ENCODE assay signal across 8 mouse cellular contexts in genomic region chr16:37684259-37684633, GRCm38 (mm10). TPM values are rescaled to one million over a fixed set of nuclear protein-coding genes. Genes with fewer than 3 reads are reported as not detected.
DNase-seq lines count a peak whose midpoint lies in the region; ATAC-seq and TF ChIP-seq lines count a peak whose summit lies in the region.

No protein-coding gene starts in this region.

- 8% methylated on average over 8 of the region's 8 CpGs for WGBS in embryonic facial prominence, embryonic 15.5 days
- WGBS in hindbrain, embryonic 15.5 days: 20% methylated on average over 8 of the region's 8 CpGs
- 8% methylated on average over 8 of the region's 8 CpGs for WGBS in lung, adult 2 months
- 8% methylated on average over 8 of the region's 8 CpGs for WGBS in stomach, embryonic 14.5 days

- peak overlapping the region; percentile 60 for H3K4me3 ChIP-seq in layer of hippocampus, adult 2 months
- H3K4me3 ChIP-seq in embryonic facial prominence, embryonic 15.5 days (replicated peaks): peak overlapping the region; percentile 50
- H3K4me3 ChIP-seq in hindbrain, embryonic 15.5 days: peak overlapping the region; percentile 43
- H3K4me3 ChIP-seq in lung, adult 2 months (replicated peaks; ENCODE audit: extremely low read depth, low read depth, low read length): peak overlapping the region; percentile 76
- H3K4me3 ChIP-seq in stomach, embryonic 14.5 days (ENCODE audit: low read depth, low read length): peak overlapping the region; percentile 33; the same call in 1 of the 2 replicates

- H3K9ac ChIP-seq in embryonic facial prominence, embryonic 15.5 days: peak overlapping the region; percentile 45; the same call in 1 of the 2 replicates
- H3K9ac ChIP-seq in hindbrain, embryonic 15.5 days: peak overlapping the region; percentile 47
- peak overlapping the region; percentile 49 for H3K9ac ChIP-seq in stomach, embryonic 14.5 days (replicated peaks; ENCODE audit: low read depth, low read length)

- peak overlapping the region; percentile 98 for H3K27ac ChIP-seq in layer of hippocampus, adult 2 months
- H3K27ac ChIP-seq in embryonic facial prominence, embryonic 15.5 days (replicated peaks): peak overlapping the region; percentile 71
- peak overlapping the region; percentile 90 for H3K27ac ChIP-seq in hindbrain, embryonic 15.5 days (replicated peaks)
- peak overlapping the region; percentile 44; the same call in 1 of the 2 replicates for H3K27ac ChIP-seq in stomach, embryonic 14.5 days (ENCODE audit: low read length)

- no peaks in the 10 kb centered on the region for H3K9me3 ChIP-seq in embryonic facial prominence, embryonic 15.5 days (replicated peaks)
- H3K9me3 ChIP-seq in hindbrain, embryonic 15.5 days: no peaks in the 10 kb centered on the region
- no peaks in the 10 kb centered on the region for H3K9me3 ChIP-seq in stomach, embryonic 14.5 days (ENCODE audit: control insufficient read depth, low read depth, low read length)

- no peaks in the 10 kb centered on the region for H3K27me3 ChIP-seq in embryonic facial prominence, embryonic 15.5 days
- no peaks in the 10 kb centered on the region for H3K27me3 ChIP-seq in hindbrain, embryonic 15.5 days
- no peaks in the 10 kb centered on the region for H3K27me3 ChIP-seq in stomach, embryonic 14.5 days (ENCODE audit: control insufficient read depth, insufficient read depth, low read length)

- H3K36me3 ChIP-seq in embryonic facial prominence, embryonic 15.5 days: no peaks in the 10 kb centered on the region
- H3K36me3 ChIP-seq in hindbrain, embryonic 15.5 days: no peaks in the 10 kb centered on the region
- H3K36me3 ChIP-seq in stomach, embryonic 14.5 days (ENCODE audit: control insufficient read depth, insufficient read depth, low read length): no peaks in the 10 kb centered on the region

- no peak for TF ChIP-seq CTCF in layer of hippocampus, adult 2 months (conservative IDR thresholded peaks at IDR 0.05)
- TF ChIP-seq CTCF in lung, adult 2 months (IDR thresholded peaks at IDR 0.05; ENCODE audit: insufficient read depth, low read length): no peak

- peak overlapping the region; percentile 63 for H3K4me2 ChIP-seq in embryonic facial prominence, embryonic 15.5 days (replicated peaks)
- H3K4me2 ChIP-seq in hindbrain, embryonic 15.5 days: peak overlapping the region; percentile 65
- peak overlapping the region; percentile 60 for H3K4me2 ChIP-seq in stomach, embryonic 14.5 days (replicated peaks; ENCODE audit: low read depth, low read length)

- ATAC-seq in embryonic facial prominence, embryonic 15.5 days (ENCODE audit: insufficient number of reproducible peaks, low FRiP score, low TSS enrichment, low read depth): no peak
- ATAC-seq in hindbrain, embryonic 15.5 days (ENCODE audit: low FRiP score, low read depth): no peak
- ATAC-seq in stomach, embryonic 14.5 days (ENCODE audit: insufficient number of reproducible peaks, insufficient read depth, low FRiP score, low read depth): no peak
- no peak for ATAC-seq in granulocyte monocyte progenitor cell, adult 5-6 weeks (replicated peaks; ENCODE audit: poor library complexity, severe bottlenecking)

- no peak for TF ChIP-seq POLR2A in lung, adult 2 months (IDR thresholded peaks at IDR 0.05; ENCODE audit: borderline replicate concordance, extremely low read depth, low read depth, low read length)

- peak; percentile 27 to 39 for DNase-seq in layer of hippocampus, adult 2 months (ENCODE audit: low spot score in 2 of 2)
- no peak for DNase-seq in layer of hippocampus, adult 9-11 months
- DNase-seq in lung, adult 2 months: no peak
- no peak for DNase-seq in frontal cortex, adult 2 months (ENCODE audit: extremely low spot score in 1 of 2, low spot score in 1 of 2)

- peaks cover 47% of the 10 kb centered on the region for H3K4me1 ChIP-seq in embryonic facial prominence, embryonic 15.5 days
- H3K4me1 ChIP-seq in hindbrain, embryonic 15.5 days (replicated peaks): peaks cover 49% of the 10 kb centered on the region
- H3K4me1 ChIP-seq in lung, adult 2 months (ENCODE audit: control insufficient read depth, insufficient read depth, low read length): peaks cover 13% of the 10 kb centered on the region
- no peaks in the 10 kb centered on the region; the same call in none of the 2 replicates for H3K4me1 ChIP-seq in stomach, embryonic 14.5 days (ENCODE audit: control insufficient read depth, insufficient read depth, low read length)

RNA-seq across cellular contexts. Expression of gene Ndufb4, which starts 30.0 kb away (rescaled TPM):
- total RNA-seq in layer of hippocampus, adult 2 months (2021): 10 to 100 TPM; 83.1 to 94.7 TPM
- polyA plus RNA-seq in embryonic facial prominence, embryonic 15.5 days (2015; fragmentation: Nextera tagmentation; extraction: Ambion mirVana): 48.9 and 54.6 TPM in 2 replicates
- 56.8 and 59.9 TPM in 2 replicates for polyA plus RNA-seq in hindbrain, embryonic 15.5 days (2015; fragmentation: Nextera tagmentation; extraction: Ambion mirVana)
- 48.9 and 56.6 TPM in 2 replicates for polyA plus RNA-seq in lung, adult 2 months (2012; rRNA removed)
- polyA plus RNA-seq in stomach, embryonic 14.5 days (2014; fragmentation: Nextera tagmentation; extraction: Ambion mirVana): 62.5 and 69.3 TPM in 2 replicates
- 77.5 and 83.9 TPM in 2 replicates for polyA plus RNA-seq in frontal cortex, adult 2 months (2012; rRNA removed)
- 61.7 and 68.5 TPM in 2 replicates for total RNA-seq in granulocyte monocyte progenitor cell, adult 5-6 weeks (2014; fragmentation: Nextera tagmentation)
- 17.2 and 18.8 TPM in 2 replicates for total RNA-seq in granulocyte monocyte progenitor cell, adult 5-6 weeks (2017)

Comparison
In these comparisons a context has a peak if more than half of its experiments do, and no peak if none do; other contexts are left out.
1. DNase-seq: peak in layer of hippocampus, adult 2 months (2 of 2); none in layer of hippocampus, adult 9-11 months (single experiment), lung, adult 2 months (single experiment) and frontal cortex, adult 2 months (0 of 2).
2. H3K27ac ChIP-seq: peak in every context shown above with its lines; median percentile 98 in layer of hippocampus, adult 2 months; 90 in hindbrain, embryonic 15.5 days; 71 in embryonic facial prominence, embryonic 15.5 days; 44 in stomach, embryonic 14.5 days.
3. Peak in every context shown above with its lines, with median percentiles within 50 percentile points of each other: H3K4me3 ChIP-seq, H3K4me2 ChIP-seq and H3K9ac ChIP-seq.